Mouse (Mus musculus): ENCODE data around the gene Nav2. TPM values are rescaled to one million over a fixed set of nuclear protein-coding genes. Genes with fewer than 3 reads are reported as not detected.

Nav2 gene
- total RNA-seq, 2 experiments from 2014 or later = 71.1 to 81.0 TPM

DNA sequence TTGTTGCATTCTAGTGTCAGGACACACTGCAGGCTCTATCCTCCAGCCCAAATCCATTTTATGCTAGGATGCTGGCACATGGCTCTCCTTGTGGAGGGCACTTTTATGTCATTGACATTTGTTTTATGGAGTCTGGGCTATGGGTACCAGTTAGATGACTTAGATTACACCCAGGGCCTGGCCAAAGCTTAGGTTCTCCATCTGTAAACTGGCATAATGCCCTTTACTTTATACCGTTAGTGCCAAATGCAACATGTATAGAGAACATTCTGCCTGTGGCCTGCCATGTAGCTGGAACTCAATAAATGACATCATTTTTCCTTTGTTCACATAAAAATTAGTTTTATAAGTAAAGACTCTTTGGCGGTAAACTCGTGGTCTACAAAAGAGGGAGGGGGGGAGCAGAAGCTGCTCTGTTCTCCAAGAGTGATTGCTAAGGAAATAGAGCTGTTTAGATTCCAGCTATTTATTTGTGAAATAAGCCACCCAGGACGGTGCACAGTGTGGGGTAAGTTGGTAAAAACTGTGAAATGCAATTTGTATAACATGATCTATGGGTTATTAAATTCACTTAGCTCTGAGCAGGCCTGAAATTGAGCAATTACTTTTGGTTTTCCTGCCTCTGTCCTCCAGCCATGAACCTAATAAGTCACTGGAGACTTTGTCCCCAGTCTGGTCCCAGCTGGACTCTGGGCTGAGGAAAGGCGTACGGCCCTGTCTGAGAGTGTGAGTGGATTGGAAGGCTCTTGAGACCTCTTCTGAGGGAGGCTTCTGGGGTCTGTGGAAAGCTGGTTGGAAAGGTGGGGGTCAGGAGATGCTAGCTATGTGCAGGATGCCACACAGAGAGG is 137.2 kb downstream of the Nav2 start:
- DNase-seq (ENCODE audit: low spot score in 2 of 2) = no peak

DNA sequence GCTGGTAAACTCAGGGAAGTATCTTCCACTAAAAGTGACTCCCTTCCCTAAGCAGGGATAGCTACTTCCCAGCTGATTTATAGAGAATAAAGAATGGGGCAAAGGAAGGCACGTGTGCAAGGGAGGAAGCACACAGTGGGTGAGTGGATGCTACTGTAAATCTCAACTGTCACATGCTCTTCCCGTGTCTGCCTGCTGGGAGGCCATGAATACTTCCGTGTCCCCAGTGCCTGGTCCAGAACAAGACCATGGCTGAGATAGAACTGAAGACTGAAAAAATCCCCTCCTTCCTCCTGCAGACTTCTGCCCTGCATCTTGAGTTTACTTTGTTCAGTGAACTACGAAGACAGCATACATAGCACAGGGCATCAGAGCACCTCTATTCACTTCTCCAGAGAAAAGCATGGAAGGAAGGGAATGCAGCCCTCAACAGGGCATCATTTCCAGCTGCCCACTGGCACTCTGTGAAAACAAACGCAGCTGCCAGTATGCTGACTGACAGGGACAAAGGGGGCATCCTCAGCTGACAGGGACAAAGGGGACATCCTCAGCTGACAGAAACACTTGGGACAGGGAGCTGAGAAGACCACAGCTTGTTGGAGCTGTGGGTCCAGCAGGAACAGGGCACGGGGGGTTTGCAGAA is 138.0 kb downstream of the Nav2 start:
- no peak for DNase-seq (ENCODE audit: low spot score in 2 of 2)

DNA sequence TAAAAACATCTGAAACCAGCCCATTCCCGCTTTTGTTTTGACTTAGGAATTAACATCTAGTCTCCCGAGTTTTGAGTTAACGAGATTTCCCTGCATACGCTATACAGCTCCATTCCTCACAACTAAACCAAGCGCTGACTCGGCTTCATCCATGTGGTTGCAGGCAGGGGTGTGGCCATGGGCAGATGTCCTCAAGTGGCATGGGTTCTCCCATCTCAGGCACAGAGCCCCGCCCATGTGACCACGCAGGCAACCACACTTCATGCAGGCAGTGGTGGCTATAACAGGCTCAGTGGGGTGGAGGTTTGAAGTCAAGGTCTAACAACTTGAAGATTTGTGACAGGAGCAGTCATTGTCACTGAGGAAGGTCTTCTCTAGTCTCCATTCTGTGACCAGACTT is 138.8 kb downstream of the Nav2 start:
- DNase-seq (ENCODE audit: low spot score in 2 of 2) = no peak

DNA sequence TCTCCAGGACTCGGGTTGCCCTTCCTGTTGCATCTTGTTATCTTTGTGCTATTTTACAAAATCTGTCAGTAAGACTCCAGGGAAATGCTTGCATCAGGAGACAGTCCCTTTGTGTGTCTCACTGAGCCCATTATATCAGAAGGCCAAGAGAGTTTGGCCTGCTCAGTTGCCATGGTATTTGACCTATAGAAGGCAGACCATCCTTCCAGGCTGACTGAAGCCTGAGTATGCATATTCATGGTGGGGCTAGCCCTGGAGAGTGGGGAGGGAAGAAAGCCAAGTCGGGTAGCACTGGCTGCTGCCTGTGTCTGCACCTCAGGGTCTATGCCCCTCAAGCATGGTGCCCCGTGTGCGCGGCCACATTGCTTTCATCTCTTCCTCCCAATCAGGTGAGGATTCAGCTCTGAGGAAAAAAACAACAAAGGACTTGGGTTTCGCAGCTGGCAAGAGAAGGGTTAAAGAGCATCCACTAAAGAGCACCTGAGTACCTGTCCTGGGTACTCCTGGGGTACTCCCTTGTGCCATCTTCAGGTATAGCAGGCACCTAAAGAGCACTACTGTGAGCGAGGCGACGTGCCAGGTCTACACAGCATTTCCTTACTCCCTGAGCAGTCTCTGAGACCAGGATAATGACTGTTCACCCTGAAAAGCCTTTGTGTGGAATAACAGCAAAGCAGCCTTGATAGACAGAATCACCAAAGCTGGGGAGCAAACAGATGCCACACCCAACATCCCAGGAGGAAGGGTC is 144.5 kb downstream of the Nav2 start:
- no peak for DNase-seq (ENCODE audit: low spot score in 2 of 2)

DNA sequence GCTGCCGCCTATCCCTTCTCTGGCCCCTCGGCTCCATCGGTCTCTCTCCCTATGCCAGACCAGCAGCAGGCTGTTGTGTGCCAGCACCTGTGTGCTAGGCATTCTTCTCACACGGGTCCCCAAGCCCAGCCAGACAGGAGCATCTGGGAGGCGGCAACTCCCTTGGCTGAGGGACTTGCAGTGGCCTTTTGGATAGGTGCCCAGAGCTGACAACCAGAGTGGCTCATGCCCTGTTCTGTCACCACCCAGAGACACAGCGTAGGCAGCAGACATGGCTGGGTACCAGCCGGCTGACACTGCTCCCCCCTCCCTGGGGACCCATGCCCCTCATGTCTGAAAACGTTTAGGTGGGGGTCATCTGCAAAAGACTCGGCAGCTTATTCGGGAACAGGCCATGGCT is 146.8 kb downstream of the Nav2 start:
- DNase-seq (ENCODE audit: low spot score in 2 of 2) = no peak

DNA sequence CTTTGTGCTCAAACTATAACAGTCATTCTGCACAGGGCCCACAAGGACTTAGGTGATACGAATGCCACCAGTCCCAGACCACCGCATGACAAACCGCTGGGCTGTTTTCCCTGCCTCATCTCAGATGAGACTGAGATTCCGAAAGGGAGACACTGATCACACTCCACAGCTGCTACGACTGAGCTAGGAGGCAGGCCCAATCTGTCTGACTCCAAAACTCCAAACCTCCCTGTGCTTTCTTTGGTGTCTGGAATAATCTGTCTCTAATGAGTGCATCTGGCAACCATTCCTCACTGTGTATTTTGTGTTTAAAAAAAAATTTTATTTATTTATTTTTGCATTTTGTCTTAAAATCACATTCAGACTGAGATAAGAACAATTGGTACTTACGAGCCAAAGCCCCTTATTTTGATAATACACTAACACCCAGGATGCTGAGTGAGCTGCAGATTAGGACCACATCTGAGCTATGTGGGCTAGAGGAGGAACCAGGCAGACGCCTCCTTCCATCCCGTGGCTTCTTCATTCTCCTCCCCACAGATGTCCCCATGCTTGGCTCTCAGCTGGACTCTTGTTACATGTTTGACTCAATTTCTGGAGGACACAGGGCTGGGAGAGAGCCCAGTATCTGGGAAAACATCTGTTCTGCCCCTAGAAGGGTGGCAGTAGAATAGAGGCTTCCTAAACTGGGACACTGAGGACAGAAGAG is 149.9 kb downstream of the Nav2 start:
- DNase-seq (ENCODE audit: low spot score in 2 of 2) = no peak

DNA sequence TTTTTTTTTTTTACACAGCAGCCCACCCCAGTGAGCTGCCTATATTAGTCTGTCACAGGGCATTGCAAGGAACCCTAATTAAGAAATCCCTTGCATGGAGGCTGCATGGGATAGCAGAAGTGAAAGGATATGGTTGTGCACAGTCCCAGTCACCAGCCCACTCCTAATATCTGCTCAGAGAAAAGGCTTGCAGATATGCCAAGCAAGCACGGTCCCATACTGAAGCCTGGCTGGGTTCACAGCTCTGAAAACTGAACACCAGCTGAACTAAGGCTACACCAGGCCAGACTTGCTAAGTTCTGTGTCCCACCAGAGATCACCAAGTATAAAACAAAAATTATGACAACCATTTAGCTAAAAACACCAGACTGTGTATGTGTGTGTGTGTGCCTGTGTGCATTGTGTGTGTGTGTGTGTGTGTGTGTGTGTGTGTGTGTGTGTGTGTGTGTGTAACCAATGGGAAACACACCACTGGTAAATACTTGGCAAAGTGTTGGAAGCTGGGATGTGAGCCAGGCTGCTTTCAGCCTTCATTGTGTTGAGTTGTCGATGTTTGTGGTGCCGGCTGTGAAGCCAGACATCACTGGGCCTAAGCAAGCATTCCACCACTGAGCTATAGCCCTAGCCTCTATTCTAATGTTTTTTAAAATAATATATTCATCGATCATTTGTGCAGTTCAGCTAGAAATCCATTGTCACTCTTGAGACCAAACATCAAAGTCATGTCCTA is 156.4 kb downstream of the Nav2 start:
- DNase-seq (ENCODE audit: low spot score in 2 of 2) = no peak

DNA sequence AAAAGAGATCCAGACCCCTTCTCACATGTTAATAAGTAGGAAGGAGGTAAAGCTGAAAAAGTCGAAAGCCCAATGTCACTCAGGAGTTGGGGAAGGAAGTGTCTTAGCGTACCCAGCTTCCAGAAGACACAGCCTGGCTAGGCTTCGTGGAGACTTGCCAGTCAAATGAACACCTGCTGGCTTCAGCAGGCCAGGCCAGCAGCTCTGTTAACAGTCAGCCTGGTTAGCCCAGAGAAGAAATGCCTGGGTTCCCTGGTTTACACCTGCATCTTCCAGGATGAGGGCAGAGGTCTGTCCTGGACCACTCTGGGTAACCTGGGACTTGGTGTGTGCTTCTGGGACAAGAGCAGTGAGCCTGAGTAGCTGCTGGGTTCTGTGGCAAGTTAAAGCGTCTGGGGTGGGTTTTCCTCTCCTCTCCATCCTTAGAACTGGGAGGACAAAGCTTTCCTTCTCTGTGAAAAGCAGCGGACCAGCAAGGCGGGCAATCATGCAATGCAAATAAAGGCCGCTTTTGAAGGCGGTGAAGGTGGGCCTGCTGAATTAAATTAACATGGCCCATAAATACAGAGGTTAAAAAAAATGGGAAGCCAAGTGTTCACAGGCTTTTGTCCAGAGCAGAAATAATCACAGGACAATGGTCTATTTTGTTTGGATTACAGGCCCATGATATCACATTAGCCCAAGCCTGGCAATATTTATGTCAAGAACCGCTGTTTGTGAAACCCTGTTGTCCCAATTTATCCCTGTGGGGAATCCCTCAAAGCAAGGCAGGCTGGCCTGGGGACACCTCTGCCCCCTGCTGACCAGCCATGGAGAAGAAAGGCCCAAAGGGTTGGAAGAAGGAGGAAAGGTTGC is 157.3 kb downstream of the Nav2 start:
- no peak for DNase-seq (ENCODE audit: low spot score in 2 of 2)

DNA sequence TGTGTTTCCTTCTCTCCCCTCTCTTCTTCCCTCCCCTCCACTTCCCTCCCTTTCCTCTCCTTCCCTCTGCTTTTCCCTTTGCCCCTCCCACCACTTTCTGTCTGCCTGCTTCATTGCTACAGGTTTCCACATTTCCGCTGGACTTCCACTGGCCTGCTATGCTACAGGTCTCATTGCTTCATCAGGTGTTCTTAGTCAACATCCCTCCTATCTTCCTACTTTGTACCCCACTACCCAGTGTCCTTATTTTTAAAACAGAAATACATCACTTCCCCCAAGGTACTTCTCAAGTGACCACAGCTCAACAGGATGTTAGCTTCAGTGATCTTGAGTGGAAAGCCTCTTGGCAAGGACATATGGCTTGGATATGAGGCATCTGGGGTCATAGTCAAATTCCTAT is 158.3 kb downstream of the Nav2 start:
- DNase-seq (ENCODE audit: low spot score in 2 of 2) = no peak

DNA sequence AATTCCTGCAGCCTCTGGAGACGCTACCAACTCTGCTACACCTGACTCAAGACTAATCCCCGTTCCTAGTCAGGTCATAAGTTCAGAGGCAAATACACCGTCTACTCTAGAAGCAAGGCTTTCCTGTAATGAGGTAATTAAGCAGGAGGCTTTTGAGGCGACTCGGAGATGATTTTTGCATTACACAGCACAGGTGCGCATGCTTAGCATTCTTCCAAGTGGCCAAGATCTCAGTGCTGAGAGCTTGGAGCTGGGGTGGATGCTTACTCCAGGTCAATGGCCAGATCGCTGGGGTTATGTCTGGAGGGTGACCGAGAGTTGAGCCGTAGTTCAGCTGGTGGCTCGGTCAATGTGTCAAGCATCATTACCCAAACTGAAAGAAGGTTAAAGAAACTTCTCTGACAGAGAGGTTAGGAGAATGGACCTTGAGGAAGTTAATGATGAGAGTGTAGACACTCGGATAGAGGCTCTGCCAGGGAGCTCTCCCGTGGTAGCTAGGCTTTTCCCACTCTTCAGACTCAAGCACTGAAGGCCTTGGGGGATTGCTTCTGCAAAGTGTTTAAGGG is 161.0 kb downstream of the Nav2 start:
- no peak for DNase-seq (ENCODE audit: low spot score in 2 of 2)

DNA sequence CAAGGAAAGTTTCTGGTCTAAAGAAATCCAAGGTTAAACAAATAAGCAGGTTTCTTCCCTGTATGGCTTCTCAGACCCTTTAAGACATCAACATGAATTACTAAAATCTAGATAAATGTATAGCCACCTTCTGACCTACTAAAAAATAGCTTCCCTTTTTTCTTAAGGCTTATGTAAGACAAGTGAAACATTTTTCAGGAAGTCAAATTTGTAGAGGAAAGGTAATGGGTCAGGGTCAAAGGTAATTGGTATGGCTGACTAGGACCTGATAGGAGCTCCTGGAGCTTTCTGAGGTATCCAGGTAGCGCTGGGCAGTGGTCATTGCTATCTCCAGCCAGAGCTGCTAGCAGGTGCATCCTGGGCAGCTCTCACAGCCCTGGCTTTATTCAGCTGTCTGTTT is 162.1 kb downstream of the Nav2 start:
- DNase-seq (ENCODE audit: low spot score in 2 of 2) = no peak

DNA sequence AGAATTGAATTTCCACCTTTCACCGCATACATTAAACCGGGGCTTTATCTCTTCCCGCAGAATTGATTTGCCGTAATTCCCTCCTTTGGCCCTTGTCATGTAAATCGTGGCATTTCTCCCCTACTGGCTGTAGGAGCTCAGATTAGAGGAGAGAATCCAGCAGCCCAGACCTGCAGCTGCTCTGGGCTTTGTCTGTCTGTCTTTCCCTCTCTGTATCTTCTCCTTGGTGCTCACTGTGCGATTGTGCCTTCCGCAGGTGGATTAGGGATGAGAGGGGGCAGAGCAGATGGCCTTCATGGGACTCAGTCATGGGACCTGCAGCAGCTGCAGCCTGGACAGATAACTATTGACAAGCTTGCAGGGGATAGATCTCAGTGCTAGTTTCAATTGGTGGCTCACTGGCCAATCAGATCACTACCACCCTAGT is 162.6 kb downstream of the Nav2 start:
- DNase-seq (ENCODE audit: low spot score in 2 of 2) = no peak

DNA sequence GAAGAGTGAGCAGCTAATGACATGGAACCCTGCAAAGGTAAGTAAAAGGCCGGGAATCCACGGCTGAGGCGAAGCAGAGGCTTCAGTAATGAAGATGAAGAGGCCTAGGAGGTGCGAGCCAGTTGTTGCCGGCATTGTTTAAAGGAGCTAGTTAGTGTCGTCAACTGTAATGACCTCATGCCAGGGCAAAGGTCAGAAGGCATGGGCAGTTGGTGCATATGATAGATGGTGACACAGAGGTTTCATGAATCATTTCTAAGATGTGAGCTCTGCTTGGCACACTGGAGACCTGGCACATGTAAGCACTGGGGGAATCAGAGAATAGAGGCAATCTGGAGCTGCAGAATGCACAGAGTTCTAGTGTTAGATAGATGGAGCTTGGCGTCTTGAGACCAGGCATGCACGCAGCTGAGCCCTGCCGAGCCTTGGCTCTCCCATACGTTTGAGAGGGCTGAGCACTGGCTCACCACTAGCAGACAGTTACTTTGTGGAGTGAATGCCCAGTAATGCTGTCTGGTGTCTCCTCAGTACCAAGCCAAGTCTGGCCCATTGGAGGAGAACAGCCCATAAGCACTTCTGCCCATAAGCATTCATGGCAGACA is 166.9 kb downstream of the Nav2 start:
- no peak for DNase-seq (ENCODE audit: low spot score in 2 of 2)

DNA sequence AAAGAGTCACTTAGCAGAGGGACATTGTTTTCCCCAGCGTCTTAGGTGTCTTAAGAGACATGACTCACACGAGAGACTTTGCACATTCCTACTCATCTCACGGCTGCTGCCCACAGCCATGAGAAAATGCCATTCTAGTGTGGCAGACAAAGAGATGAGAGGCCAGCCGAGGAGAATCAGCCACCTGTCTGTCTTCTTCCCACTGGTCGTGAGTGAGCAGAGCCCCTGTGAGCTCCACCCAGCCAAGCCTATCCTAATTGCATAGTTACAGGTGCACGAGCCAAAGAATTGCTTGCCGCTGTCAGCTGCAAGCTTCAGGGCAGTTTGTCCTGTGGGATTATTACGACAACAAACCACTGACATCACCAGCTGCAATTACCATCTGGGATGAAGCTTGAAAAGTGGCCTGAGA is 167.8 kb downstream of the Nav2 start:
- DNase-seq (ENCODE audit: low spot score in 2 of 2) = peak; percentile 49 to 64

DNA sequence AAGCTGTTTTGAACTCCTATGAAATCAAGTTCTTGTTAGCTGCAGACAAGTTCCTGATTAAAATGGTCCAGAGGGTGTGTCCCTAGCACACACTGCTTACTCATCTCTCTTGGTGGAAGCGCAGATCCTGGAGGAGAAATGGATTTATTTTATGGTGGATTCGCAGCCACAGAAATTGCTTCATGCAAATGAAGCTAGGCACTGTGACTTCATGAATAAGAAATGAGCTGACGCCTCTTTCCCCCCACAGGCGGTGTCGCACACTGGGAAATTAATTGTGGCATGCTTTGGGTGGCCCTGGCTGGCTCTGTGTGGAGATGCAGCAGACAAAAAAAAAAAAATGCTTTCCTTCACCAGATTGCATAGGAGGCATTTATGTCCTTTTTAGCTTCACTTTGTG is 170.4 kb downstream of the Nav2 start:
- DNase-seq (ENCODE audit: low spot score in 2 of 2) = peak in 1 of 2 experiments; percentile 40

DNA sequence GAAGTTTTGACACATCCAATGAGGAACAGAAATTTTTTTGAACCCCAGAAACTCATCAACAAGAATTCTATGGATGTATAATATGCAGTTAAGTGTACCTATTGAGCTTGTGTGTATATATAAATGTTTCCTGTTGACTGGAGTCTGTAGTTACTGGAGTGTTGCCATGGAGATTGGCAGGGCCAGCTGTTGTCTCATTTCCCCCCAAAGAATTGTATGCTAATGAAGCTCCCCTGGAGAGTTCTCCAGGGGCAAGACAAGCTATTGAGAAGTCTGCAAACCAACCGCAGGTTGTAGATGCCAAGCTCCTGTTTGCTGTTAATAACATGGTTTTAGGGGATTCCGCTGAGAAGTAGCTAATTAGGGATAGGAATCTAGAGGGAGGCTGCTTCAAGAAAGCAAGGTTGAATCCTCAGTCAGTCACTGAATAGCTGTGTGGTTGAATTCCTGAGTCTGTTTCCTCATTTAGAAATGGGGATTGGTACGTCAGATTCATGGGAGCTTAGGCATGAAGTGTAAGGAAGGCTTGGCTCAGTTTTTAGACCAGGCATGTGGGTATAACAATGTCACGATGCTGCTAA is 174.2 kb downstream of the Nav2 start:
- DNase-seq (ENCODE audit: low spot score in 2 of 2) = no peak

DNA sequence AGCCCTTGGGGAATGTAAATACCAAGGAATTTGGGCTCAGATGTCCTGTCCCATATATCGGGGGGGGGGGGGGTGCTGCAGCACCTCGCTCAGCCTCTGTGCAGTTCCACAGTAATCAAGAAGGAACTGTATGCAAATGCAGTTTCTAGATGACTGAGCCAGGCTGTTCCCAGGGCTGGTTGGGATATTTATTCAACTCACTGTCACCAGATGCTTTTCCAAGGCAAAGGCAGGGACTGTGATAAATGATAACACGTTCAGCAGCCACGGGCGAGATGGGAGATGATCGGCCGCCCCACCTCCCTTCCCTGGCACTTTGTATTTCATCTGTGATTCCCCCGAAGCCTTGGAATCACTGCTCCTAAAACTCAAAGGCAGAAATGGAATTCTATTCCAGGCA is 176.3 kb downstream of the Nav2 start:
- DNase-seq (ENCODE audit: low spot score in 2 of 2) = no peak

DNA sequence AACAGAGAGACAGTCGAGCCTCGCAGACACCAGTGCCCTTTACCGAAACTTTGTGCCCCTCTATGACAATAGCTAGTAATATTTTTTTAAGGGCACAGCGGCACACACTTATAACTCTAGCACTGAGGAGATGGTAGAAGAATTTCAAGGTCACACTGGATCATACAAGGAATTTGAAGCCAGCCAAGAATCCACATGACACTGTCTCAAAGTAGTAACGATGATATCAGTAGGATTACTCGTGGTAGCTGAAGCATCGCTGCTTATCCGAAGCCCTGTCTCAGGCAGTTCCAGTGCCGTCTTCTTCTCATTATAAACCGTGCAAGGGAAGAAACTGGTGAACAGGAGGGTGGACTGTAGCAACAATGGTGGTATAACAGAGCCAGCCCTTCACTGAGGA is 177.2 kb downstream of the Nav2 start:
- DNase-seq (ENCODE audit: low spot score in 2 of 2) = no peak

DNA sequence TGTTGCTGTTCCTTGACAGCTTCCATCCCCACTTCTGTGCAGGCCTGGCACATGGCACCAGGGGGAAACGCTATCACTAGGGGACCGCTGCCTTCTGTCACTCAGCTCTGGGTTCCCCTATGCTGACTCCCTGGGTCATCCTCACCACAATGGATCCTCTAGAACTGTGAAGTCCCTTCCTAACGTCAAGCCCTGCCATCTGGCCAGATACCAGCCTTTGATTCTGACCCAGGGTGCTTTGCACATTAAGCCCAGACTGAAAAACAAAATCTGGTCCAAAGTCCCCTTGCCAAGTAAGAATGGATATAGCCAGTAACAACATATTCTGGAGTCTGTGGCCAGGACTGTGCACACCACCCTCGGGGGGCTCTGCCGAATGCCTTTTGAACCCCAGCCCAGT is 178.6 kb downstream of the Nav2 start:
- no peak for DNase-seq (ENCODE audit: low spot score in 2 of 2)

Measured in left cerebral cortex, adult 18-20 months (tissue).